Mouse (Mus musculus) fibroblast of lung, adult 2 months (primary cell): Measurements from ENCODE around the gene Olfr63.
"Not testable (repeated sequence)": the region's sequence is repeated elsewhere in the genome, so short reads cannot be mapped to it uniquely, and the experiment has no call there.

ENCODE experiments used
- DNase-seq: peaks from one replicate; pipeline ENCODE4 v3.0.0-alpha.2; 2011; ENCODE audit warnings: low read depth

The Olfr63 gene

DNA sequence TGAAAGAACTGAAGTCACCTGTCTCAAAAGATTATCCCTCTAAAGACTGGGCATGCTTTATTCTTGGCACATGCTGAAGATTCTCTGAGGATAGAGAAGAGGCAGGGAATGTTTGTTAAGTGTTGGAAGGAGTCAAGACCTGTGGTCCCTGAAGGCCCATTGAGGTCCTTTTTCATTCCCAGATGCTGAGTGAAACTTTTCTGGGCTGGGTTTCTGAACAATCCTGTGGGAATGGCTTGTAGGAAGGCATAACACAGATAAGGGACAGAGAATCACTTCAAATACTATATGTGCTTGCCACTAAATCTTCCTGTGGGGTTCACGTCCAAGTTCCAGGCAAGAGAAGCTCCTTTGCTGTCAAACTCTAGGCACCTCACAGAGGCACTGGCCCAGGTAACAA lies at the start of gene Olfr63:
Olfr63 (plus strand) TSS at position 301 of the 400 bp plus-strand sequence.
- no peak for DNase-seq

DNA sequence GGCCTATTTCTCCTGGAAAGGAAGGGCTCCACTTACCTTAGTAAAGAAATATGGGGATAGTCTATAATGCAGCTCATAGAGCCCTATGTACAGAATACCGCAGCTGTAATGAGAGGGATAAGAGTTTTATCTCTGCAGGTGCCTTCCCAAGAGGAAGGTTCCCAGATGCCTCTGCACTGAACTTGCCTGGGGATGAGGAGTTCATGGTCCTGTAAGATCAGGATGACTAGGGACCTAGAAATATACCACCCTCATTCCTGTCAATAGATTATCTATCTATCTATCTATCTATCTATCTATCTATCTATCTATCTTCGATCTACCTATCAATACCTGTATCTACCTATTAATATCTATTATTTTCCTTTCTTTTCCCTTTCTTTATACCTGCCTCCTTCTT lies 42.9 kb upstream of the Olfr63 start, which contains the start of gene Olfr1564:
Olfr1564 (minus strand) TSS at position 101 of the 400 bp plus-strand sequence.
- DNase-seq = no peak

DNA sequence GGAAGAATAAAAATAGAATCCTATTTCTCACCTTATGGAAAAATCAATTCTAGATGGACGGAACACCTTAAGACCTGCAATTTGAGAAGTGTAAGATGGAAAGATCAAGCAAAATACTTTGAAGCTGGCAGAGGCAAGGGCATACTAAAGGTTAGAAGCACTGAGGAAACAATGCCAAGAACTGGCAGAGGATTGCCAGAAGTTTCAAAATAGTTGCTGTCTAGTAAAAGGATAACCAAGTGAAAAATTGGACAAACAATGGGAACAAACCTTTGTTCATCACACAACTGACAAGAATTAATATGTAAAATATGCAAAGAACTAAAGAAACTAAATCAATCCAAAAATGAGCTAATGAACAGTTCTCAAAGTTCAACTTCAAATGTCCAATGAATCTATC lies 27.8 kb upstream of the Olfr63 start:
- not testable (repeated sequence) for DNase-seq

DNA sequence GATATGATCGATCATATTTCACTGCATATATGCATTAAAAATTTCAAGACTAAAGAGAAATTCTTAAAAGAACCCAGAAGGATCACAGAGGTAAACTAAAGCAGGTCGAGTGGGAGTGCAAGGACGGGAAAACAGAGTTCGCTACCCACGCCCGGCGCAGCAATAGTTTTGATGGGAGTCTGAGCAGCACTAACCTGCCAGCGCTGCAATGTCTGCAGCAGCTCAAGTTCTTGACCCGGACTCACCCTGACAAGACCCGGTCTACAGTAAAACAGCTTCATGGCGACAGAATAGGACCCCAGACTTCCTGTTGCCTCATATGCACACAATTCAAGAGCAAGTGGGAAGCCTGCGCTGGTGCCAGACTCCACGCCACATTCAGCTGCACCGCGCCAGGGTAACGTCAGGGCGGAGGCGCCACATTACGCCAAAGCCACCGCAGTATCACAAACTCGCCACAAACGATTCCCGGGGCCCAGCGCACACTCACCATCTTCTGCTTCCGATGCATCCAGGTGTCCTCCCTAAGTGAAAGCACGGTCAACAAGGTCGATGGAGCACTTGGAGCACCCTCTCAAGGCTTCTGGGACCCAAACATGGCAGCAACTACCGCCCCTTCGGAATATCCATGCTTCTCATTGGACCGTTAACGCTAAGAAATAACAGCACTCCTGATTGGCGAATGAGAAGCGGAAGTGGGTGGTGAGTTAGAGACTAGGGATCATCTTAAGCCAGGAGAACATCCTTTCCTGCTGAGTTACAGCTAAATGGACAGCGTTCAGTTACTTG lies 9.8 kb upstream of the Olfr63 start, which contains the start of gene Zfp955a:
Zfp955a (minus strand) TSS at position 616 of the 789 bp plus-strand sequence.
- DNase-seq = not testable (repeated sequence)

DNA sequence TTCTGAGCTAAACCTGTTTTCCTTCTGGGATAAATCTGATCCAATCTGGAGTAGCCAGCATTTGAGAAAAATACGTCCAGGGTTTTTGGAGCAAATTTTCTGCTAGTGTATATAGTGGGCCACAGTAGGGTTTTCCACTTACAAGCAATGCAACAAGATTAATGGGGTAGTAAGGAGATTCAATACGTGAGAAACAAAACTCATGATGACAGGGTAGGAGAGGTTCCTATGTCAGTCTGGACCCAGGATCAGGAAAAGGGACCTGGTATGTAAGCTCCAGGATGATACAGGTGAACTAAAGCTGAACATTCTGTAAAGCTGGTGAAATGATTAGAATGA lies 9.2 kb upstream of the Olfr63 start:
- not testable (repeated sequence) for DNase-seq

DNA sequence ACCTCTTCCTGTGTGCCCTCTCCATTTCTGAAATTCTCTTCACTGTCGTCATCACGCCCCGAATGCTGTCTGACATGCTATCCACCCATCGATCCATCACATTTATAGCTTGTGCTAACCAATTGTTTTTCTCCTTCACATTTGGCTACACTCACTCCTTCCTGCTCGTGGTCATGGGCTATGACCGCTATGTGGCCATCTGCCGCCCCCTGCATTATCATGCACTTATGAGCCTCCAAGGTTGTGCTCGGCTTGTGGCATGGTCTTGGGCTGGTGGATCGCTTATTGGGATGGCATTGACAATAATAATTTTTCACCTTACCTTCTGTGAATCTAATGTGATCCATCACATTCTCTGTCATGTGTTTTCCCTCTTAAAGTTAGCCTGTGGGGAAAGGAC lies 4.4 kb downstream of the Olfr63 start:
- DNase-seq = no peak

DNA sequence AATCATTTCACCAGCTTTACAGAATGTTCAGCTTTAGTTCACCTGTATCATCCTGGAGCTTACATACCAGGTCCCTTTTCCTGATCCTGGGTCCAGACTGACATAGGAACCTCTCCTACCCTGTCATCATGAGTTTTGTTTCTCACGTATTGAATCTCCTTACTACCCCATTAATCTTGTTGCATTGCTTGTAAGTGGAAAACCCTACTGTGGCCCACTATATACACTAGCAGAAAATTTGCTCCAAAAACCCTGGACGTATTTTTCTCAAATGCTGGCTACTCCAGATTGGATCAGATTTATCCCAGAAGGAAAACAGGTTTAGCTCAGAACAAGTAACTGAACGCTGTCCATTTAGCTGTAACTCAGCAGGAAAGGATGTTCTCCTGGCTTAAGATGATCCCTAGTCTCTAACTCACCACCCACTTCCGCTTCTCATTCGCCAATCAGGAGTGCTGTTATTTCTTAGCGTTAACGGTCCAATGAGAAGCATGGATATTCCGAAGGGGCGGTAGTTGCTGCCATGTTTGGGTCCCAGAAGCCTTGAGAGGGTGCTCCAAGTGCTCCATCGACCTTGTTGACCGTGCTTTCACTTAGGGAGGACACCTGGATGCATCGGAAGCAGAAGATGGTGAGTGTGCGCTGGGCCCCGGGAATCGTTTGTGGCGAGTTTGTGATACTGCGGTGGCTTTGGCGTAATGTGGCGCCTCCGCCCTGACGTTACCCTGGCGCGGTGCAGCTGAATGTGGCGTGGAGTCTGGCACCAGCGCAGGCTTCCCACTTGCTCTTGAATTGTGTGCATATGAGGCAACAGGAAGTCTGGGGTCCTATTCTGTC lies 24.8 kb downstream of the Olfr63 start, which contains the start of gene Zfp955b:
Zfp955b (plus strand) TSS at position 506 of the 837 bp plus-strand sequence.
- not testable (repeated sequence) for DNase-seq

DNA sequence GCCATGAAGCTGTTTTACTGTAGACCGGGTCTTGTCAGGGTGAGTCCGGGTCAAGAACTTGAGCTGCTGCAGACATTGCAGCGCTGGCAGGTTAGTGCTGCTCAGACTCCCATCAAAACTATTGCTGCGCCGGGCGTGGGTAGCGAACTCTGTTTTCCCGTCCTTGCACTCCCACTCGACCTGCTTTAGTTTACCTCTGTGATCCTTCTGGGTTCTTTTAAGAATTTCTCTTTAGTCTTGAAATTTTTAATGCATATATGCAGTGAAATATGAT lies 25.3 kb downstream of the Olfr63 start:
- not testable (repeated sequence) for DNase-seq
